Mouse (Mus musculus): Measurements from ENCODE around the gene Large1.
"Not testable (repeated sequence)": the region's sequence is repeated elsewhere in the genome, so short reads cannot be mapped to it uniquely, and the experiment has no call there.

The Large1 gene

DNA sequence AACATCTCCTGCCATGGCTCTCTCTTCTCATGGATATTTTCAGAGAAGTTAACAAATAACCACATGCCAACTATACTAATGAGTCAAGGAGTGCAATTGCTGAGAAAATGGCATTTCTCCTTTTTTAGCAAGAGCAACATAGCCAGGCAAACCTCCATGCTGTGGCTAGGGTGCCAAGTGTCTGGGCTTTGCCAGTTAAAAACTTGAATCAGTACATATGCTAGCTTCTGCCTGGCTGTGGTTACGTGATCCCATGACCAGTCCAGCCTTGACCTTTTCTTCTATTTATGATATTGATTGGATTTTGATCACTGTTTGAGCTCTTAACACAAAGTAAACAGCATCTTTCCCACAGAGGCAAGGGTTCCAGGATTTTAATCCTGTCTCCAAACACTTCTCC lies 335.7 kb downstream of the Large1 start:
- no peak for DNase-seq (ENCODE audit: low spot score)

DNA sequence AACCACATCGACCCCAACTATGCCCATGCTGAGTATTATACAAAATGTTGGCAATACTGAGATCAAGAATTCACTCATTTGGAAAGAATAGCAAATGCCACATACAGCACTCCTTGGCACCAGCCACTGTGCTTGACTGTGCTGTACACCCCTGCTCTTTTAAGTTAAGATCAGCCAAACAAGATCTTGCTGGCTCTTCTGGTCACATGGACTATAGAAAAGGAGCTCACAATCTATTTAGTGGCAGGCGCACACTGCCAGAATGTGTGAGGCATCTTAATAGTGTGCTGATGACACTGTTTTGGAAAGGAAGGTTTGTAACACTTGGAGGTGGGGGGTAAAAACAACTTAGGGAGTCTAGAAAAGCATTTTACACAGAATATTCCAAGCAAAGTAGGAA lies 337.0 kb downstream of the Large1 start:
- no peak for DNase-seq (ENCODE audit: low spot score)

DNA sequence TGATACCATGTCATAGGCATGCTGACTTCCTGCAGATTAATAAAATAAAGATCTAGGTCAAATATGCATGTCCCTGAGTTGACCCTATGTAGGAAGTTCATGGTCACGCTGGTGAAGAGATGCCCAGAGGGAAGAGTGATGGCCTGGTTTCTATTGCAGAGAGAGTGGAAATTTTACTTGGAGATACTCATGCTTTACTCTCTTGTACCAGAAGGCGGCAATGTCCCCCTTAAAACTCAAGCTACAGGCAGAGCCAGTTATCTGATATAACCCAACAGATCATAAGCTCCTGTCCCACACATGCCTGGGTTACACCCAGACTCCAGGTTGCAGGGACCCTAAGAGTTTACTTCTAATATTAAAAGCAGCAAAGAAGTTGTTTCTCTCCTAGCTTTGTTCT lies 345.9 kb downstream of the Large1 start:
- DNase-seq (ENCODE audit: low spot score), result peak; percentile 51

DNA sequence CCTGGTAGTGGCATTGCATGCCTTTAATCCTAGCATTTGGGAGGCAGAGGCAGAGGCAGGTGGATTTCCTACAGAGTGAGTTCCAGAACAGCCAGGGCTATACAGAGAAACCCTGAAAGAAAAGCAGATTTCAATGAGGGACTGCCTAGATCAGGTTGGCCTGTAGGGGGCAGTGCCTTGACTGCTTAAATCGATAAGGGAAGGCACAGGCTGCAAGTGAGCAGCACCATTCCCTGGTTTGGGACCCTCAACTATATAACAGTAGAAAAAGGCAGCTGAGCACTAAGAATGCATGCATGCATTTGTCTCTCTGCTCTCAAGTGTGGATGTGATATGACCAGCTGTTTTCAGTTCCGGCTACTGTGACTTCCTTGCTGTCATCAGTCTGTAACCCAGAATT lies 349.5 kb downstream of the Large1 start:
- peak; percentile 43 for DNase-seq (ENCODE audit: low spot score)

DNA sequence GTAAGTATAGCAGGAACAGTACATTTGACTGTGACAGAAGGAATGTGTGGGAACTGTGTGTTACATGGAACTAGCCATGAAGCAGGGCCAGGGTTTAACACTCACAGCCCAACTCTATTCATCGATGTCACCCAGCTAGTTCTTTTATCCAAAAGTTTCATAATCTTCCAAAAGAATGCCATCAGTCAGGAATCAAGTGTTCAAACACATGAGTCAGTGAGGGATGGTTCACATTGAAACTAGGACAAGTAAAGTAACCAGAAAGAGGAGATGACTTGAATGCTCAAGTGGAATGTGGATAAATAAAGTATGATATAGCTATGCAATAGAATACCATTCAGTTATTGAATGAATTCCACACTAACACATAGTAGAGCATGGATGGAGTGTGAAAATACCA lies 359.5 kb downstream of the Large1 start:
- no peak for DNase-seq (ENCODE audit: low spot score)

DNA sequence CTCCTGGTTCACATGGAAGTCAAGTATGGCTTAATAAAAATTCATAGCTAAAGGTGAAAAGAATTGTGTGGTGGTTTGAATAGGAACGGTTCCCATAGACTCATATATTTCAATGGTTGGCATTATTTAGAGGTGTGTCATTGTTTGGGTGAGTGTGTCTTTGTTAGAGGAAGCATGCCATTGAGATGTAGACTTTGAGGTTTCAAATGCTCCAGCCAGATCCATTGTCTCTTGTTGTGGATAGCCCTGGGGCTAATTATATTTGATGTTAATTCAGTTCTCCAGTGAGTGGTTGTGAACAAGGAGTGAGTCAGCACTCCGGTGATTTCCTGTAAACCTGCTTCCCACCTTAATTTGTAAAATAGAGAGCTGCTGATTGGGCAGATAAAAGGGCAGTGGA lies 362.9 kb downstream of the Large1 start:
- DNase-seq (ENCODE audit: low spot score), result no peak

DNA sequence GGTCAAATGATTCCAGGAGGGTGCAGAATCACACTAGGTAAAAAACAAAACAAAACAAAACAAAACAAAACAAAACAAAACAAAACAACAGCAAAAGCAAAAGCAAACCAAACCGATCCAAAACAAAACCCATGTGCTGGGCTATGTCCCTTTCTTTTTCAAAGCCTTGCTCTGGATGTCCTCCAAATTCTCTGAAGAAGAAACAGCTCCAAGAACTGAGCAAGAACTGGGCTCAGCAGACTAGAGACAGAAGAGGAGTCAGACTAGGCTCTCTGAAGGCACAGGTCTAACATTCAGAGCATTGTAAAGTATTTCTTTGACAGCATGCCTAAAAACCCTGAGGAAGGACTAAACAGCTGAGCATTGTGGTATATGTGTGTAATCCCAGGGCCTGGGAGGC lies 370.5 kb downstream of the Large1 start:
- no peak for DNase-seq (ENCODE audit: low spot score)

DNA sequence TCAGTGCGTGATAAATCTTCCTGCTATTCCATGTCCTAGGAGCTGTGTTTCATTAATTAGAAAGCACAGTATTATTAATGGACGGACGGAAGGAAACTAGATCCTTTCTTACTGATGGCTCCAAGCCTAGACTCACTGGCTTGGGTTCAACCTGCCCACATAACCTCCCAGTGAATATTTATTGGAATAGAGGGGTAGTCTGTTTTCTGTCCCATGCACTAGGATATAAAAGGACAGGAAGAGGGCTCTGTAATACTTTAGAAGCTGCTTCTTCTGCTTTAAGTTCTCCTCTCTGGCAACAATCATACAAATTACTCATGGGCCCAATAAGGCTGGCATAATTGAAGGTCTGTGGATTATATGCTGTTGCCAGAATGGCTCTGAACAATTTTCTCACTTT lies 398.3 kb downstream of the Large1 start:
- DNase-seq (ENCODE audit: low spot score), result no peak

DNA sequence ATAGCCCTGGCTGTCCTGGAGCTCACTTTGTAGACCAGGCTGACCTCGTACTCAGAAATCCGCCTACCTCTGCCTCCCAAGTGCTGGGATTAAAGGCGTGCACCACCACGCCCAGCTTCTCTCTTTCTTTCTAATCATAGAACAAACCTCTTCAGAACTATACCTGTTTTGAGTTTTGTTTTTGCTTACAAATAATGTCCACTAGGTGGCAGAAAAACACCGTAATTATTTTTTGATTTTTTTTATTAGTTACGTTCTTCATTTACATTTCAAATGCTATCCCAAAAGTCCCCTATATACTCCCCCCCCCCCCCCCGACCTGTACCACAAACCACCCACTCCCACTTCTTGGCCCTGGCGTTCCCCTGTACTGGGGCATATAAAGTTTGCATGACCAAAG lies 411.9 kb downstream of the Large1 start:
- DNase-seq (ENCODE audit: low spot score), result not testable (repeated sequence)

DNA sequence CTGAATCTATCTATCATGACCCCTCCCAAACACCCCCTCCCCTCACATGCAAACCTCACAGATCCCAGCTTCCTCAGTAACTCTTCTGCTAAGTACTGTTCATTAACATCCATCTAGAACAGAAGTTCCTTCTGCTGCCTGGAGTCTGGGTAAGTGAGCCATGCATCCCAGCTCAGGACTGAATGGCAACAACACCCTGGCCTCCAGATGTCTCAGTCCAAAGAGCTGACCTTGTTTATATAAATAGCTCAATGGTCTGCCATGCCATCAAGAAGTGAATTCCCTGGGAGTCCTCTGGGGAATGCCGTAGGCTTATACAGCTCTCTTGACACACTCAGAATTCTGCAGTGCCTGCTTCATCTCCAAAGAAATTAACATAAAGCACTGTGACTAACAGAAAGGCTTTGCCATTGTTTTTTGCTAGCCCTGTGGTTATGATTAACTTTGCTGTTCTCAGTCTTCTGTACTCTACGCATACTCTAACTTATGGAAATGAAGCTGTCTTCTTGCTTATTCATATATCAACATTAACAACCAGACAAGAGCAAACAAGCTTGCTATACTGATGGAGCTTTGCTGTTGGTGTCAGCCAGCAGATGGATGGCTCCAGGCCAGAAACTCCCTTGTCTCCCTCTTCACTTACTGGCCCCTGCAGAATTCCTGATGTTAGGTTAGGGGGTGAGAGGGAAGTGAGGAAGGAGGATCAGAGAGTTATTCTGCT lies 434.0 kb downstream of the Large1 start:
- no peak for DNase-seq (ENCODE audit: low spot score)

DNA sequence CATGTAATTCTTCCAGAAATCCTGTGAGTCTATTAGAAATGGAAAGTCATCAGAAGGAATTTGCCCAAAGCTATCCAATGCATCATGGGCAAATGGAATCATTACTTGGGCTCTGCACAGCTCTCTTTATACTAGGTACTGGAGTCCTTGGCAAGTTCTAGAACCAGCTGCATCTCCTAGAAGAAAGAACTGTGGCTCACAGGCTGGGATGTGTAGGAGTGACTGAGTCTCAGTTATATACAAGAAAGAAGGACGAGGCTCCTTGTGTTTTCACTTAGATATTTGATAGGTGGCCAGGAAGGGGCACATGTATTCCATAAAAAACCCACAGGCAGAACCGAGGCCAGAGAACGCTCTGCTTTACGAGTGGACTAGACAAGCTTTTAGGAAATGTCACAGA lies 447.8 kb downstream of the Large1 start:
- no peak for DNase-seq (ENCODE audit: low spot score)

DNA sequence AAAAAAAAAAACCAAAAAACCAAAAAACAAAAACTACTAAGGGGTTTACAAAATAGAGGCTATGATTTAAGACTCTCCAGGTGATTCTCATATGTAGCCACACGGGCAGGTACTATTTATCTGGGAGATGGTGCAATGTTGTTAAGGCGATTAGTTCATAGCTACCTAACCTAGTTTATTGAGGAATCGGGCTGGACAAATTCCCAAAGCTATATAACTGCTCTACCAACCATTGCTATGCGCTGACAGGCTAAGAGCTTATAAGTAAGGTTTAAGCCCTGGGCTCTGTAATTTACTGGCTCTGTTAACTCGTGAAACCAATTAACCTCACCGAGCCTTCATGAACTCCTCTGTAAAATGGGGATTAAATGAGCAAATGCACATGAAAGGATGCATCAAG lies 451.7 kb downstream of the Large1 start:
- no peak for DNase-seq (ENCODE audit: low spot score)

DNA sequence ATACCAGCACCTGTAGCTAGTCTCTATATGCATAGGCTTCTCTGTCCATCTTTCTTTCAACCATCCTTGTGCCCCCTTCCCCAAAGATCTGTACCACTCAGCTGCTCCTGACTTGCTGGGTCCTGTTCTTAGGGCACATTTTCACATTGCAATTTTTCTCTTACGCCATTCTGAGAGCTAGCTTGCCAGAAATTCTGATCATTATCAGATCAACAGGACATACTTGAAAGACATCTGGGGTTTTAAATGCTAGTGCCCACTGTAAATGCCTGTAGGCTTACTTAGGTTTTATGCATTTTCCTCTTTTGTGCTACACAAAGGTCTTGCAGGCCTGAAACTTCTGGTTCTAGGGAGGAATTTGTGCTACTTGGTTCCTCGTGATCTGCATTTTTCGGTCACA lies 454.0 kb downstream of the Large1 start:
- DNase-seq (ENCODE audit: low spot score), result no peak

DNA sequence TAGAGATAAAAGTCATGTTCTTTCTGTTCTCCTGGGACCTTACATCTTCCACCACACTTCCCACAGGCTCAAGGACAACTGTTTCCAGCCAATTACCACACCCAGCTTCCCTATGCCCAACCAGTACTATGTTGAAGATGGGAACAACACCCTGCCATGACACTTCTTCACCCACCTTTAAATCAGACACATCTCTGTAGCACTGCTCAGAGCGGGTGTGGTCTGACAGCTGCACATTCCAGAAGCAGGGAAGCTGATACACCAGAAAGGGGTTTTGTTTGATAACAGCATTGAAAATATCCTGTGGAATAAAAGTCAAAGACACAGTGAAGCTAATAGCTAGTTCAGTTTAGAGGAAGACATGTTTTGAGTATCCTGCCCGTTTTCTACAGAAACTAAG lies 470.3 kb downstream of the Large1 start:
- no peak for DNase-seq (ENCODE audit: low spot score)

DNA sequence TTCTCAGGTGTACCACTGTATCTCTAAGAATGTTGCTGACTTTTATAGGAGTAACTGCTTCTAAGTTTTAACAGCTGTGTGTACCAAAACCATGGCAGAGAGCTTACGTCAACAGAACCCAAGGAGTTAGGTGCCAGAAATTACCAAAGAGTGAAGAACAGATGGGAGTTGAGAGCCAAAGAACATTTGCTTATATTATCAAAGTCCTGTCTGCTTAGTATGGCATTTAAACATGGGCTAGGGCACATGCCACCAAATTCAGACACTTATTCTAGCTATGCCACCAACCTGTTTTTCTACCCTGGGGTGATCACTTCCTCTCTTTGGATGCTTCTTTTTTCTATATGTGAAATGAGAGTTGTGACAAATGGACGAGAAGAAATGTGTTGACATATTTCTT lies 479.9 kb downstream of the Large1 start:
- no peak for DNase-seq (ENCODE audit: low spot score)

DNA sequence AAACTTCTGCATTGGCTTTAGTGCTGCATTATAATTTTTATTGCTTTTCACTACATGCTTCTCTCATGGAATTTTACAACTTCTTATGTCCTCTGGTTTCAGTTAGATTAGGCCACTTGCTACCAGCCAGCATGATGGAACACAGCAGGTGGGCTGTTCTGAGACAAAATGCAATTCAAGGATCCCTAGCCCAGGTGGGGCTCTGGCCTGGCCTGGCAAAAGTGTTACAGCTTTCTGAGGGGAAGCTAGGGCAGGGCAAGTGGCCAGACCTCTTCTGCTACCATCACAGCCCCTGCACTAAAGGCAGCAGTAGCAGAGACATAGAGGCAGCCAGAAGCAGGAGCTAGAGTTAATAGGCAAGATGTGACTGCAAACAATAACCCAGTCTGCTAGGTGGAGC lies 506.5 kb downstream of the Large1 start:
- DNase-seq (ENCODE audit: low spot score), result no peak

DNA sequence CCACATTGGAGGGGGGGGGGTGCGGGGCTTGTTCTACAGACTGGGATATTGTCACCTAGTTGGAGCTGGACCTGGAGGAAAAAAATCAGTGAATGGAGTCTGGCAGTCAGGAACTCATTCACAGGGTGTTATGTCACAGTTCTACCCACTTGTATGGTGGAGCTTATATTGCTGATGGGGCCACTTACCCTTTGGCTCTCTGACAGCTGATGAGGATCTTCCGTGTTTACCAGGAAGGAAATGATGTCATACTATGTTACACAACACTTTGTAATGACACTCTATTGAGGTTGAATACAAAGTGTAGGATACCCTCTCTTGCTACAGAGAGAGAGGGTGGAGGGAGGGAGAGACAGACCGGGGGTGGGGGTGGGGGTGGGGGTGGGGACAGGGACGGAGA lies 517.5 kb downstream of the Large1 start:
- no peak for DNase-seq (ENCODE audit: low spot score)

DNA sequence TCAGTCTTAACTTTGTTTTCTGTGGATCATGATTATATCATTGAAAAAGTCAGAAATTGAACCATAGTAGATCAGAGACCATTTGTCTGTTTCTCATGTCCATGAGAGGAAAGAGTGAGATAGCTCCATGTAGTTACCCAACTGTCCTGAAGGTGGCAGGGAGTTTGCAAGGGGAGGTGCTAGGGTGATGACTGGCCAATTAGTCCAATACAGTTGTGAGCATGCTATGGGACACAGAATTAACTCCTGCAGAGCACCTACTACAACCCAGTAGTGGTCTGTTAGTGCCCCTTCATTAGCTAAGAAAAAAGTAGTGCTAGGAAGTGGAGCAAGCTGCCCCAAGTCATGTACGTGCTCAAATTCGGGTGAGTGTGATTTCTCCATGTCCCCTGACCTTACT lies 520.2 kb downstream of the Large1 start:
- DNase-seq (ENCODE audit: low spot score), result no peak

DNA sequence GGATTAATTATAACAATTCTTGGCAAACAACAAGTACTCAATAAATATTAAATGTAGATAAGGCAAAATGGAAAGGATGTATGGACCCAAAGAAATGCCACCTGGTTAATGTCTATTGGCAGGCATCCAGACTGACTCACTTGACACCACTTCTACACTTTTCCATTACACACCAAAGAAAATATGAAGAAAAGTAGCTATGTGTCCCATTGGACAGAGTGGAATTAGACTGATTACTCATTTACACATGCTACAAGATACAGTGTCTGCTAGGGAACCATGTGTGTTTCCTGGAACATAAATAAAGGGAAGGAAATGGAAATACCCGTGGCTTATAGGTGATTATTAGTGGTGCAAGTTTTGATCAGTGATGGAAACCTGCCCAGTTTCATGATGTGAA lies 521.0 kb downstream of the Large1 start:
- no peak for DNase-seq (ENCODE audit: low spot score)

DNA sequence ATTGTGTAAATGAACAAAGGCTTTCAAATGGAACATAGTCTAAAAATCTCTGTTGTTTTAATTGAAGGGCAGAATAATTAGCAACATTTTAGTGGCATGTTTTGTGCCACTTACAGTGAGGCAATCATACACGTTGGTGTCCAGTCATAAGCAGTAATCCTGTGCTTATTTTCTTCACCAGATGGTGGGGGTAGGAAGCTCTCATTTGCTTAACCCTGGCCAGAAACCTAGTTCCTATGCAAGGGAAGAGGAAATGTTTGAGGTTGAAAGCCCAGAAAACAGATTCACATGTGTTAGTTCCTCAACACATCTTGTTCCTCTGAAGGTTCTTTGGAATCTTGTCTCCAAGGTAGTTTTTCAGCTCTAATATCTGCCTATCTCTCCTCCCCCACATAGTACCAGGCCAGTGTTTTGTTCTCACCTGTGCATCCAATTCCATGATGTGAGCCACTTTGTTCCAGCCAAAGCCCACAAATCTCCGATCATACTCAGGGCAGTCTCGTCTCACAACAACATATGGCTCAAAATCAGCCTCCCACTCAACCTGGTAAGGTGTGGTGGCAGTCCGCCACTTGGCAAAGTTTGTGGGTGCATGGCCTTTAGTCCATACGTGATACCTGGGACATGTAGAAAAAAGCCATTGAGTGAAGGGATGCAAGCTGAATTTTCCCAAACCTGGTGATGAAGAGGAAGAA lies 535.5 kb downstream of the Large1 start:
- DNase-seq (ENCODE audit: low spot score), result no peak

DNA sequence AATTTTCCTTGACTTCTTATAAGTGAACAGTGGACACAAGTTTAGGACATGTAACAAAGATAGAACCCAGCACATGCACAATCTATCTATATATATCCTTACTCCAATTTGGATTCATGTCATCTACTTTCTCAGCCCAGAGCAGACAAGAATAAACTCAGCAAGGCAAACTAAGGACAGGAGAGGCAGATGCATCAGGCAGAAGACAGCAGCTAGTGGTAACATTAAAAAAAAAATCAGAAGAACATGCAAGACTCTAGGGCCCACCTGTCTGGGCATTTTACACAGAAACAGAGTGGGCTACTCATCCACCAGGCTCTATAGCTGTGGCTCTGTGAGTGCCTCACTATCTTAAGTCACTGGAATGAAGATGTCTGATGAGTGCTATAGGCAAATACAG lies 536.7 kb downstream of the Large1 start:
- no peak for DNase-seq (ENCODE audit: low spot score)

DNA sequence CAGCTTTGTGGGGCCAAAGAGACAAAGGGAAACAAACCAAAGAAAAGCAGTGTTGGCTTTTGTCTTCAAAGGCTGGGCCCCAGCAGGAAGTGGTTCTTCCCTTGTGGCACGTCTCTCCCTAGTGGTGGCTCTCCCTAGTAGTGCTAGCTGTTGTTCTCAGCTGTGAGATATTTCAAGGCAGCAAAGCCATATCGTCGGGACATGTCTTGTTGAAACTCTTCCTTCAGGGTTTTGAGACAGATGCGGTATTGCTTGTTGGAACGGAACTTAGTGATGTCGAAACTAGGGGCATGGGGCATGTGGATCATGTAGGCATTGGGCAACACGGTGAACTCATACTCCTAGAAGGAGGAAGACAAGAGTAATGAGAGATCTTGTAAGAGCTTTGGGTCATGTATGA lies 537.7 kb downstream of the Large1 start:
- DNase-seq (ENCODE audit: low spot score), result peak; percentile 13

DNA sequence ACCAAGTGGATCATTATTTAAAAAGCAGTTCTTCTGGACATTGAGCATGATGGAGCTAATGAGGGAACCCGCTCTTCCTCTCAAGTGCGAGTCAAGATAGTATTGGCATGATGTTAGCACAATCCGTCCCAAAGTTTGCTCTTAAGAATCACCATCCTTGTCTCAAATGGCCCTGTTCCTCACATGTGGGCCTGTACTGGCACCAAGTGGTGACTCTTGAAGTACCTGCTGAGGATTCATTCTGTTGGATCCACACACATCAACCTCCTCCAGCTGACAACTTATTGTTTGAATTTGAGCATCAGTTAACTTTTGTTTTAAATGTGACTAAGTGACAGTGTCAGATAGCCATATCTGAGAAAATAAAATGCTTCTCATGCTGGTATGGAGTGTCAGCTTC lies 540.6 kb downstream of the Large1 start:
- DNase-seq (ENCODE audit: low spot score), result no peak

DNA sequence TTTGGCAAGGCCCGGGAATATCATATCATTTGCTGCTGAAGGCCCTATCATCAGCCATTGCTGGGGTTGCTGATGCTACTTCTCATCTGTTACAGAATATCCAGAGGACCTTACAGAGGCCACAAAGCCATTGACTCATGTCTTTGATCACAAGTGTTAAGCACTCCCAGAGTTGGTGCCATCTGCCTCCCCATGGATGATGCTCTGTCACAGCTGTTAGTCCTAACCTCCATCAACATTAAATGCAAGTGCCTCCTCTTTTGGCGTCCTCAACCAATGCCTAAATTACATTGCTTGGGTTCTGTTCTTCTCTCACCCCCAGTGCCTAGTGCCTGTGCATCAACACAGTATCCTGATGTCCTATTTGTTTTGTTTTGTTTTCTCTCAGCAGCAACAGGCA lies 551.8 kb downstream of the Large1 start:
- DNase-seq (ENCODE audit: low spot score), result no peak

Measured in layer of hippocampus, adult 11-12 months (tissue).